Mouse (Mus musculus) cortical plate, adult 2 months (tissue): ENCODE data around the gene Nrp1.

ENCODE experiments used
- CTCF ChIP-seq: fragments of 200-500 bp; IDR thresholded peaks from 2 replicates; pipeline ENCODE4 v1.5.1; 2011; ENCODE audit warnings: mild to moderate bottlenecking, control low read depth, low read length; ENCODE audit not compliant: insufficient read depth; ENCODE audit errors: extremely low read depth
- POLR2A ChIP-seq: fragments of 200-500 bp; IDR thresholded peaks from 2 replicates; pipeline ENCODE4 v1.6.1; 2011; ENCODE audit warnings: mild to moderate bottlenecking, low read length, control low read depth; ENCODE audit not compliant: insufficient read depth; ENCODE audit errors: extremely low read depth

GRCm38 (mm10) chr8:128358406-128358755 lies at the start of gene Nrp1:
- no peak for TF ChIP-seq CTCF
- no peak for TF ChIP-seq POLR2A
